In the genomic region with DNA sequence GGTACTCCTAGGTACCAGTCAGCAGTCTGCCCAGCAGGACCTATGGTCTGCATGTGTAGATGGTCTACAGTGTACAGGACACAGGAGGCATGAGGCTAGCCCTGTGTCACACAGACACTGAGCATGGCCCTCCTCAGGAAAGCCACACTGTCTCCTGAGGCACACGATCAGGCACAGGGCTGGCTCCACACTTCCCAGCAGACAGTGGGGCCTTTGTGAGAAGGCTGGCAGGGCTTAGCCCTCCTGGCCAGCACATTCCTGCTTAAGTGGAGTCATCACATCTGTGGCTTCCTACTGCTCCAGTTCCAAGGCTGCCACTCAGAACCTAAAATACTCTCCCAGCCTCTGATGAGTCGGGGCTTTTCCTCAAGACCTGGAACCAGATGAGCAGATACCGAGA, we compare ENCODE assay signal across 7 mouse cellular contexts. TPM values are rescaled to one million over a fixed set of nuclear protein-coding genes. Genes with fewer than 3 reads are reported as not detected.
A peak's percentile ranks its signal among the peaks of the same experiment; 100 is the strongest.
DNase-seq lines count a peak whose midpoint lies in the region; ATAC-seq and TF ChIP-seq lines count a peak whose summit lies in the region.

No protein-coding gene starts in this region.

- DNase-seq in layer of hippocampus, adult 9-11 months = peak; percentile 50
- no peak for DNase-seq in layer of hippocampus, postnatal 25 days (ENCODE audit: extremely low spot score in 1 of 2, low spot score in 1 of 2)
- no peak for DNase-seq in Patski (ENCODE audit: low read depth, low spot score)
- DNase-seq in testis, postnatal 10 days (ENCODE audit: low spot score) = no peak

- H3K27ac ChIP-seq in embryonic facial prominence, embryonic 13.5 days = peak overlapping the region; percentile 44
- peak overlapping the region; percentile 52; the same call in 1 of the 2 replicates for H3K27ac ChIP-seq in limb, embryonic 13.5 days

- H3K4me1 ChIP-seq in embryonic facial prominence, embryonic 13.5 days = peaks cover 43% of the 10 kb centered on the region
- peaks cover 55% of the 10 kb centered on the region for H3K4me1 ChIP-seq in limb, embryonic 13.5 days

- H3K36me3 ChIP-seq in embryonic facial prominence, embryonic 13.5 days = peaks cover 68% of the 10 kb centered on the region
- H3K36me3 ChIP-seq in limb, embryonic 13.5 days = peaks cover 72% of the 10 kb centered on the region

- no peaks in the 10 kb centered on the region for H3K27me3 ChIP-seq in Patski
- H3K27me3 ChIP-seq in embryonic facial prominence, embryonic 13.5 days = no peaks in the 10 kb centered on the region
- no peaks in the 10 kb centered on the region for H3K27me3 ChIP-seq in limb, embryonic 13.5 days

- TF ChIP-seq CTCF in Patski (IDR thresholded peaks at IDR 0.05) = no peak

- no peak overlapping the region for H3K9ac ChIP-seq in embryonic facial prominence, embryonic 13.5 days
- H3K9ac ChIP-seq in limb, embryonic 13.5 days = no peak overlapping the region

- POLR2A ChIA-PET in Patski (lab: Charles Lee) = interaction anchor here (1.1 to 1.6 kb wide), 4 partner anchors 10 to 104 kb away, joined by 3 to 5 read pairs (median 4); a partner anchor contains a TSS

- in situ Hi-C loops in Patski (cut with MboI; ENCODE audit: low pct_unique_long_range_greater_than_20kb) = no loop called here

- WGBS in embryonic facial prominence, embryonic 13.5 days = 29% methylated on average over 3 of the region's 3 CpGs
- WGBS in limb, embryonic 13.5 days = 60% methylated on average over 3 of the region's 3 CpGs

- CTCF ChIA-PET in Patski (lab: Charles Lee) = interaction anchor here (0.8 to 2.1 kb wide), 7 partner anchors 9 to 112 kb away, joined by 3 to 11 read pairs (median 5); no protein-coding TSS in a partner anchor

- no peak overlapping the region for H3K4me2 ChIP-seq in embryonic facial prominence, embryonic 13.5 days
- H3K4me2 ChIP-seq in limb, embryonic 13.5 days (replicated peaks) = no peak overlapping the region

- no peaks in the 10 kb centered on the region for H3K9me3 ChIP-seq in embryonic facial prominence, embryonic 13.5 days
- no peaks in the 10 kb centered on the region for H3K9me3 ChIP-seq in limb, embryonic 13.5 days

- H3K4me3 ChIP-seq in embryonic facial prominence, embryonic 13.5 days = no peak overlapping the region
- no peak overlapping the region for H3K4me3 ChIP-seq in limb, embryonic 13.5 days

- peak; percentile 10 for ATAC-seq in Patski
- ATAC-seq in embryonic facial prominence, embryonic 13.5 days (ENCODE audit: insufficient number of reproducible peaks, insufficient read depth, low FRiP score, low TSS enrichment, low read depth) = no peak
- ATAC-seq in limb, embryonic 13.5 days (ENCODE audit: low FRiP score, low read depth) = no peak
- ATAC-seq in megakaryocyte-erythroid progenitor cell, adult 5-6 weeks (replicated peaks; ENCODE audit: low FRiP score, low TSS enrichment, poor library complexity, severe bottlenecking) = no peak

RNA-seq across cellular contexts. Expression of a gene that starts 38.2 kb away (rescaled TPM):
- total RNA-seq in layer of hippocampus, postnatal 25 days (2021) = 10 to 100 TPM; 75.0 to 90.2 TPM
- 677 TPM for polyA plus RNA-seq in Patski (2021)
- polyA plus RNA-seq in embryonic facial prominence, embryonic 13.5 days (2015; fragmentation: Nextera tagmentation; extraction: Ambion mirVana) = 36.2 and 41.0 TPM in 2 replicates
- polyA plus RNA-seq in limb, embryonic 13.5 days (2015; fragmentation: Nextera tagmentation; extraction: Ambion mirVana) = 34.1 and 38.1 TPM in 2 replicates
- 98.3 and 144 TPM in 2 replicates for total RNA-seq in megakaryocyte-erythroid progenitor cell, adult 5-6 weeks (2014; fragmentation: Nextera tagmentation)
- total RNA-seq in megakaryocyte-erythroid progenitor cell, adult 5-6 weeks (2017) = 195 and 198 TPM in 2 replicates

RNA-seq across cellular contexts. Expression of a gene that starts 46.9 kb away (rescaled TPM):
- 1 to 10 TPM; 4.0 to 4.8 TPM for total RNA-seq in layer of hippocampus, postnatal 25 days (2021)
- polyA plus RNA-seq in Patski (2021) = 0.37 TPM
- 0.22 and 0.32 TPM in 2 replicates for polyA plus RNA-seq in embryonic facial prominence, embryonic 13.5 days (2015; fragmentation: Nextera tagmentation; extraction: Ambion mirVana)
- 0.18 TPM in 1 of 2 replicates, not detected in the other for polyA plus RNA-seq in limb, embryonic 13.5 days (2015; fragmentation: Nextera tagmentation; extraction: Ambion mirVana)
- 3.8 and 5.5 TPM in 2 replicates for total RNA-seq in megakaryocyte-erythroid progenitor cell, adult 5-6 weeks (2014; fragmentation: Nextera tagmentation)
- 1.4 and 1.6 TPM in 2 replicates for total RNA-seq in megakaryocyte-erythroid progenitor cell, adult 5-6 weeks (2017)

Comparison
In these comparisons a context has a peak if more than half of its experiments do, and no peak if none do; other contexts are left out.
1. RNA of a gene that starts 38.2 kb away (polyA plus RNA-seq): 677 TPM in Patski (single experiment); 34.1 to 38.1 TPM in limb, embryonic 13.5 days and 36.2 to 41.0 TPM in embryonic facial prominence, embryonic 13.5 days; every median in the first group is over 10 times any median in the second.